Mouse (Mus musculus) midbrain, postnatal 0 days (tissue): ENCODE measurements around the gene Ppp5c. TPM values are rescaled to one million over a fixed set of nuclear protein-coding genes. Genes with fewer than 3 reads are reported as not detected.
A peak's percentile ranks its signal among the peaks of the same experiment; 100 is the strongest.

Experiments used
- ATAC-seq: fragments of 200-750 bp; cut with Nextera tagmentation; 2 replicates; pipeline ENCODE4 v1.8.0; 2017; ENCODE audit warnings: moderate number of reproducible peaks, mild to moderate bottlenecking, moderate TSS enrichment, moderate library complexity; ENCODE audit not compliant: low FRiP score
- DNase-seq: peaks from one replicate; pipeline ENCODE4 v3.0.0-alpha.2; 2015; ENCODE audit warnings: low spot score
- H3K27ac ChIP-seq: fragments of 300-500 bp; sonication (generic); 2 replicates; pipeline ENCODE4 v1.5.1; 2014; ENCODE audit warnings: low read depth, mild to moderate bottlenecking, low read length, mixed read lengths
- H3K27me3 ChIP-seq: fragments of 300-500 bp; sonication (generic); 2 replicates; pipeline ENCODE4 v1.6.1; 2014; ENCODE audit warnings: low read length, control low read depth, mixed read lengths; ENCODE audit not compliant: insufficient read depth
- H3K36me3 ChIP-seq: fragments of 300-500 bp; sonication (generic); 2 replicates; pipeline ENCODE4 v1.6.1; 2014; ENCODE audit warnings: low read length, control low read depth, mixed read lengths; ENCODE audit not compliant: insufficient read depth
- H3K4me1 ChIP-seq: fragments of 300-500 bp; sonication (generic); 2 replicates; pipeline ENCODE4 v1.6.1; 2014; ENCODE audit warnings: mild to moderate bottlenecking, control low read depth, antibody characterized with exemption, low read length, mixed read lengths; ENCODE audit not compliant: insufficient read depth
- H3K4me2 ChIP-seq: fragments of 300-500 bp; sonication (generic); 2 replicates; pipeline ENCODE4 v1.6.1; 2014; ENCODE audit warnings: low read depth, mild to moderate bottlenecking, low read length, mixed read lengths; ENCODE audit not compliant: poor library complexity, severe bottlenecking
- H3K4me3 ChIP-seq: fragments of 300-500 bp; sonication (generic); 2 replicates; pipeline ENCODE4 v1.5.1; 2014; ENCODE audit warnings: low read depth, mild to moderate bottlenecking, low read length, moderate library complexity
- H3K9ac ChIP-seq: fragments of 300-500 bp; sonication (generic); replicated peaks from 2 replicates; pipeline ENCODE4 v1.6.1; 2014; ENCODE audit warnings: mild to moderate bottlenecking, low read length, moderate library complexity, mixed read lengths; ENCODE audit not compliant: poor library complexity, severe bottlenecking
- H3K9me3 ChIP-seq: fragments of 300-500 bp; sonication (generic); 2 replicates; pipeline ENCODE4 v1.6.1; 2016; ENCODE audit warnings: low read length, control low read depth
- CTCF ChIP-seq: IDR thresholded peaks from 2 replicates; pipeline ENCODE4 v1.5.1; 2016; ENCODE audit warnings: antibody characterized with exemption, mild to moderate bottlenecking
- WGBS: fragments of 180-500 bp; shearing (Covaris S2); extraction: QIAGEN DNeasy Blood & Tissue Kit; methylation state at CpG from one replicate; pipeline ENCODE4 v1.1.7; 2014; 5-methylcytosine and 5-hydroxymethylcytosine counted together
- polyA plus RNA-seq: library from polyadenylated mRNA; unstranded; fragments of >200 nt; fragmentation: Nextera tagmentation; extraction: Ambion mirVana; gene quantifications from 2 replicates; pipeline ENCODE4 v1.2.1, GENCODE M21; 2015
- total RNA-seq: library from RNA; depleted of rRNA; stranded (reverse); fragments of >200 nt; gene quantifications from 2 replicates; pipeline ENCODE4 v1.2.3, GENCODE M21; 2014

The Ppp5c gene
- total and polyA plus RNA-seq, 2 experiments from 2014 or later, result 61.0 to 144 TPM

DNA sequence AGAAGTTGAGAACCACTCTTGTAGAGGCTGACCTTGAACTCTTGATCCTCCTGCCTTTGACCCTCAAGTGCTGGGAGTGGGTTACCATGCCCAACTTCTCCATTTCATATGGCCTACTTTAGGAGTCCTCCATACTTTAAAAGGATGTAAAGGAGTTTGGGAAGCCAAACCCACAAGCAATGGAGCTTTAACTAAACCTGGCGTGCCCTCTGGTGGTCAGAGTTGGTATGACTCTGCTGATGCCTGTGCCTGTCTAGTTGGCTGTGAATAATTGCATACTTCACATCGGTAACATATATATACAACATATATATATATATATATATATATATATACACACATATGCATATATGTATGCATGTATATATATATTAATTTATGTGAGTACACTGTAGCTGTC is 38.7 kb upstream of the Ppp5c start:
- Histone ChIP-seq H3K36me3 (no peaks in the 10 kb centered on the region), H3K4me1 (0 out of 2 replicates have a peak, but pooled peaks cover 2% of the 10 kb centered on the region), H3K27me3 (no peaks in the 10 kb centered on the region), H3K9ac (no peak overlapping the region), H3K9me3 (no peaks in the 10 kb centered on the region), H3K27ac (no peak overlapping the region), H3K4me2 (no peak overlapping the region), H3K4me3 (no peak overlapping the region)
- DNase-seq (peak; percentile 78), ATAC-seq (no peak)
- peak; percentile 85 for TF ChIP-seq CTCF
- 15% methylated on average over 2 of the region's 2 CpGs for WGBS

DNA sequence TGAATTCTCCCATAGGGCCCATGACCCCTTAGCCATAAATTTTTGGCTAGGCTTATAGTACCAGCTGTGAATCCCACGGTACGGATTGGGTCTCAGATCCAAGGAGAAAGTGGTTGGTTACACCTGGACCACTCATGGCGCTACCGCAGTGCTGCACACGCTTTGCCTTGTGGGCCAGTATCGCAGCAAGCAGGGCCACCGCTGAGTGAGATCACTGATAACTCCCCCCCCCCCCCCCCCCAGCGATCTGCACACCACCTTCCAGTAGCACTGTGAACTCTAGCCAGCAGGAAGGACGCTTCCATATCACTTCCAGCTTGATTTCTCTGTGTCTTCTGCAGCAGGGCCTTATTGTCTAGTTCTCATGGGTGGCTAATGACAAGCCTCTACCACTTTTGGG is 37.9 kb upstream of the Ppp5c start:
- whole genome bisulfite sequencing, result 83% methylated on average over 9 of the region's 9 CpGs
- TF ChIP-seq CTCF, result no peak
- H3K27me3 ChIP-seq, result no peaks in the 10 kb centered on the region
- no peak overlapping the region for H3K4me3 ChIP-seq
- no peak overlapping the region for H3K27ac ChIP-seq
- DNase-seq (no peak), ATAC-seq (no peak)
- no peaks in the 10 kb centered on the region for H3K9me3 ChIP-seq
- H3K4me1 ChIP-seq, result 0 out of 2 replicates have a peak, but pooled peaks cover 2% of the 10 kb centered on the region
- H3K36me3 ChIP-seq, result no peaks in the 10 kb centered on the region
- H3K9ac ChIP-seq, result no peak overlapping the region
- no peak overlapping the region for H3K4me2 ChIP-seq

DNA sequence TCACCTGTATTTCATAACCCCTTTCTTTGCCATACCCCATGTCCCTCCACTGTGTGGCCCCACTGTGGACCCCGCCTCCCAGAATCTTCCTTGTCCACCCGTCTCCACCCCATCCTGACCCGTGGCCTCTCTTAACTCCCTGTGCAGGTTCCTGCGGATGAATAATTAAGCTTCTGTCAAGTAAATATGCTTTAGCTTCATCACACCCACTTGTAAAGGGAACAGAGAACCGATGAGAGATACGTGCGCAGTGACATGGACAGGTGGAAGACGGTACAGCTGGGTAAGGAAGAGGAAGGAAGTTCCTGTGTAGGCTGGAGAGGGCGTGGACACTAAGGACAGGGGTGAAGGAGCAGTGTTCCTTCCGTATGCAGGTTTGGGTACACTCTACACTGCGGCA is 35.1 kb upstream of the Ppp5c start:
- 0 out of 2 replicates have a peak overlapping the region, but pooled peaks have one; percentile 26 for H3K27ac ChIP-seq
- ATAC-seq, result no peak; the same call in 1 of the 2 replicates
- TF ChIP-seq CTCF, result no peak

DNA sequence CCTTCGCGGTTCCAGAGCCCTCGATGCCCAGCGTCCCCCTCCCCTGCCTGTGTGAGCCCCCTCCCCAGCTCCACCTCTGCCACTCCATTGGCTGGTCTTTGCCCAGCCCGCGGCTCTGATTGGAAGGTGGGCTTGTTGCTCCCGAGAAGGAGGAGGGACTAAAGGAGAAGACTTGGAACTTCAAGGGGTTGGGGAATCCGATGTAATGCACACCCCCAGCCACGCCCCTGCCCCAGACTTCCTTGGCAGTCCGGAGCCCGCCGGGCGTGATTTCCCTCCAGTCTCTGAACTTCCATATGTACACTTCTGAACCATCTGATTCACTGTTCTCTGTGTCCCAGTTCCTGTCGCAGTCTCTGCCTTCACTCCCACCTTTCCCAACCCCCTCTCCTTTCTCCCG is 34.7 kb upstream of the Ppp5c start, which contains the start of gene Hif3a:
Hif3a (minus strand) TSS at position 39 of the 400 bp plus-strand sequence.
- H3K9ac ChIP-seq, result peak within 1 kb of the TSS; percentile 50; the same call in 1 of the 2 replicates
- H3K27me3 ChIP-seq, result no peaks in the 10 kb centered on the region
- H3K4me1 ChIP-seq, result 0 out of 2 replicates have a peak, but pooled peaks cover 2% of the 10 kb centered on the region
- ATAC-seq (peak; percentile 83), DNase-seq (peak; percentile 89)
- under 1% methylated on average over 14 of the region's 15 CpGs for WGBS
- peak within 1 kb of the TSS; percentile 27 for H3K27ac ChIP-seq
- H3K4me2 ChIP-seq, result peak within 1 kb of the TSS; percentile 76
- H3K9me3 ChIP-seq, result no peaks in the 10 kb centered on the region
- peak within 1 kb of the TSS; percentile 40 for H3K4me3 ChIP-seq
- H3K36me3 ChIP-seq, result no peaks in the 10 kb centered on the region
- no peak for TF ChIP-seq CTCF

More for the DNA sequence above, 35.1 kb upstream of the Ppp5c start:
- H3K4me1 ChIP-seq, result 0 out of 2 replicates have a peak, but pooled peaks cover 2% of the 10 kb centered on the region
- peak overlapping the region; percentile 33; the same call in 1 of the 2 replicates for H3K9ac ChIP-seq
- DNase-seq, result no peak
- no peaks in the 10 kb centered on the region for H3K9me3 ChIP-seq
- 17% methylated on average over 11 of the region's 11 CpGs for WGBS
- H3K4me2 ChIP-seq, result peak overlapping the region; percentile 76
- no peaks in the 10 kb centered on the region for H3K36me3 ChIP-seq
- peak overlapping the region; percentile 40 for H3K4me3 ChIP-seq
- H3K27me3 ChIP-seq, result no peaks in the 10 kb centered on the region

DNA sequence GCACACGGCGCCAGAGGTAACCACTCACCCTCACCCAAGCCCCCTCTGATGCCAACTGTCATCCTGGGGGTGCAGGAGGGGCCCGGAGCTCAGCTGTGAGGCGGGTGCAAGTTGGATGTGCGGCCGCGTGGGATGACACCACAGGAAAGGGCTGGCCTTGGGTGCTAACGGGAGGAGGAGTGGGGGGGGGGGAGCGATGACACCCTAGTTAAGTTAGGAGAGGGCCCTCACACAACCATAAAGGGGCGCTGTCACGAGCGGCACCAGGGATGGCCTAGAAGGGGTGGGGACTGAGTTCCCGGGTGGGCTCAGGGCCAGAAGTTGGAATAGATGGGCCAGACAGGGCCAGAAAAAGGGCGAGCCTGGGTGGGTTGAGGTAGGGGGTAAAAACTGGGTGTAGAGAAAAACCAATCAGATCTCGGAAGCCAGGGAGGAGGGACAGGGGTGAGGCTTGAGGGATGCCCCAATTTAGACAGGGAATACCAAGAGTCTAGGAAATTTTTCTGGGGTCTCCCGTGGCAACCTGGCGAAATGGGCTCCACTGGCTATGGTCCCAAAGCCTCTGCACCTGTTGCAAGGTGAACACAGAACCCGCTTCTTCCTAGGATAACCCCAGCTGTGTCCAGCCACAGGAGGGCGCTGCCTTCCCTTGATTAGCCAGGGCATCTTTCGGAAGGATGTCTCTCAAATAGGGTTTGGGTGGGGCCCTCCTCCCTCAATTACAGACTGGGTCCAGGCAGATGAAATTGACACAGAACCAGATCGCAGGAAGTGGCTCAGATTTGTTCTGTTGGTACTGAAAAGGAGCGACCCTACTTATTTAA is 33.3 kb upstream of the Ppp5c start:
- 72% methylated on average over 22 of the region's 22 CpGs for WGBS
- no peaks in the 10 kb centered on the region for H3K36me3 ChIP-seq
- peaks cover 2% of the 10 kb centered on the region; the same call in 1 of the 2 replicates for H3K4me1 ChIP-seq
- DNase-seq (peak; percentile 33), ATAC-seq (no peak)
- peak overlapping the region; percentile 65; the same call in 1 of the 2 replicates for H3K27ac ChIP-seq
- TF ChIP-seq CTCF, result peak; percentile 44
- H3K4me2 ChIP-seq, result peak overlapping the region; percentile 76
- H3K9ac ChIP-seq, result 0 out of 2 replicates have a peak overlapping the region, but pooled peaks have one; percentile 13
- H3K27me3 ChIP-seq, result no peaks in the 10 kb centered on the region
- H3K4me3 ChIP-seq, result peak overlapping the region; percentile 40; the same call in 1 of the 2 replicates
- H3K9me3 ChIP-seq, result no peaks in the 10 kb centered on the region
